Mouse (Mus musculus): ENCODE measurements around the gene Usp24. TPM values are rescaled to one million over a fixed set of nuclear protein-coding genes. Genes with fewer than 3 reads are reported as not detected.

Gene Usp24
- polyA plus RNA-seq, 1 experiment from 2014 or later = 8.8 TPM

- no peak for DNase-seq (ENCODE audit: low spot score)
Observed at GRCm38 (mm10) chr4:106313874-106314273, 2.1 kb upstream of the Usp24 start.

GRCm38 (mm10) chr4:106314291-106314690 lies 1.7 kb upstream of the Usp24 start:
- Histone ChIP-seq H3K27me3 (ENCODE audit: control insufficient read depth, insufficient read depth, low read length) (no peaks in the 10 kb centered on the region), H3K9me3 (replicated peaks; ENCODE audit: control insufficient read depth, low read length) (no peaks in the 10 kb centered on the region), H3K4me2 (ENCODE audit: low read depth, low read length) (no peak overlapping the region), H3K4me3 (ENCODE audit: low read depth, low read length) (no peak overlapping the region), H3K4me1 (ENCODE audit: control insufficient read depth, insufficient read depth, low read length) (peaks cover 3% of the 10 kb centered on the region; the same call in 1 of the 2 replicates), H3K36me3 (replicated peaks; ENCODE audit: control insufficient read depth, insufficient read depth, low read depth, low read length) (no peaks in the 10 kb centered on the region), H3K27ac (replicated peaks; ENCODE audit: low read depth, low read length) (no peak overlapping the region), H3K9ac (replicated peaks; ENCODE audit: low read length) (no peak overlapping the region)
- no peak for ATAC-seq (replicated peaks; ENCODE audit: insufficient number of reproducible peaks, low FRiP score, low TSS enrichment, low read depth)
- DNase-seq (ENCODE audit: low spot score) = no peak

More at GRCm38 (mm10) chr4:106313874-106314273, 2.1 kb upstream of the Usp24 start:
- Histone ChIP-seq H3K4me1 (ENCODE audit: control insufficient read depth, insufficient read depth, low read length) (peaks cover 3% of the 10 kb centered on the region; the same call in 1 of the 2 replicates), H3K27ac (replicated peaks; ENCODE audit: low read depth, low read length) (no peak overlapping the region), H3K9ac (replicated peaks; ENCODE audit: low read length) (no peak overlapping the region), H3K4me2 (ENCODE audit: low read depth, low read length) (no peak overlapping the region), H3K36me3 (replicated peaks; ENCODE audit: control insufficient read depth, insufficient read depth, low read depth, low read length) (no peaks in the 10 kb centered on the region), H3K9me3 (replicated peaks; ENCODE audit: control insufficient read depth, low read length) (no peaks in the 10 kb centered on the region), H3K4me3 (ENCODE audit: low read depth, low read length) (no peak overlapping the region), H3K27me3 (ENCODE audit: control insufficient read depth, insufficient read depth, low read length) (no peaks in the 10 kb centered on the region)
- ATAC-seq (replicated peaks; ENCODE audit: insufficient number of reproducible peaks, low FRiP score, low TSS enrichment, low read depth) = no peak
- WGBS = 58% methylated on average over 4 of the region's 4 CpGs

GRCm38 (mm10) chr4:106316351-106317178 lies 552 bp downstream of the Usp24 start:
- peaks cover 3% of the 10 kb centered on the region; the same call in 1 of the 2 replicates for H3K4me1 ChIP-seq (ENCODE audit: control insufficient read depth, insufficient read depth, low read length)
- DNase-seq (ENCODE audit: low spot score) (peak; percentile 61), ATAC-seq (replicated peaks; ENCODE audit: insufficient number of reproducible peaks, low FRiP score, low TSS enrichment, low read depth) (peak; percentile 74)
- no peaks in the 10 kb centered on the region for H3K27me3 ChIP-seq (ENCODE audit: control insufficient read depth, insufficient read depth, low read length)
- peak overlapping the region; percentile 85 for H3K27ac ChIP-seq (replicated peaks; ENCODE audit: low read depth, low read length)
- WGBS = under 1% methylated on average over 77 of the region's 81 CpGs
- peak overlapping the region; percentile 81 for H3K4me3 ChIP-seq (ENCODE audit: low read depth, low read length)
- peak overlapping the region; percentile 88 for H3K9ac ChIP-seq (replicated peaks; ENCODE audit: low read length)
- H3K9me3 ChIP-seq (replicated peaks; ENCODE audit: control insufficient read depth, low read length) = no peaks in the 10 kb centered on the region
- peak overlapping the region; percentile 48 for H3K4me2 ChIP-seq (ENCODE audit: low read depth, low read length)
- H3K36me3 ChIP-seq (replicated peaks; ENCODE audit: control insufficient read depth, insufficient read depth, low read depth, low read length) = no peaks in the 10 kb centered on the region

- Histone ChIP-seq H3K36me3 (replicated peaks; ENCODE audit: control insufficient read depth, insufficient read depth, low read depth, low read length) (no peaks in the 10 kb centered on the region), H3K4me1 (ENCODE audit: control insufficient read depth, insufficient read depth, low read length) (peaks cover 3% of the 10 kb centered on the region; the same call in 1 of the 2 replicates), H3K4me3 (ENCODE audit: low read depth, low read length) (peak overlapping the region; percentile 81), H3K27me3 (ENCODE audit: control insufficient read depth, insufficient read depth, low read length) (no peaks in the 10 kb centered on the region), H3K9ac (replicated peaks; ENCODE audit: low read length) (peak overlapping the region; percentile 88), H3K9me3 (replicated peaks; ENCODE audit: control insufficient read depth, low read length) (no peaks in the 10 kb centered on the region), H3K4me2 (ENCODE audit: low read depth, low read length) (peak overlapping the region; percentile 48), H3K27ac (replicated peaks; ENCODE audit: low read depth, low read length) (no peak overlapping the region)
- WGBS = 20% methylated on average over 19 of the region's 19 CpGs
- peak; percentile 18 for DNase-seq (ENCODE audit: low spot score)
- ATAC-seq (replicated peaks; ENCODE audit: insufficient number of reproducible peaks, low FRiP score, low TSS enrichment, low read depth) = no peak
Observed at GRCm38 (mm10) chr4:106317179-106318055, 1.4 kb downstream of the Usp24 start.

GRCm38 (mm10) chr4:106318208-106318607 lies 2.2 kb downstream of the Usp24 start:
- H3K9ac ChIP-seq (replicated peaks; ENCODE audit: low read length) = no peak overlapping the region
- 80% methylated on average over 4 of the region's 4 CpGs for WGBS
- H3K27me3 ChIP-seq (ENCODE audit: control insufficient read depth, insufficient read depth, low read length) = no peaks in the 10 kb centered on the region
- no peak overlapping the region for H3K27ac ChIP-seq (replicated peaks; ENCODE audit: low read depth, low read length)
- peaks cover 3% of the 10 kb centered on the region; the same call in 1 of the 2 replicates for H3K4me1 ChIP-seq (ENCODE audit: control insufficient read depth, insufficient read depth, low read length)
- ATAC-seq (replicated peaks; ENCODE audit: insufficient number of reproducible peaks, low FRiP score, low TSS enrichment, low read depth) = no peak
- DNase-seq (ENCODE audit: low spot score) = no peak
- H3K4me3 ChIP-seq (ENCODE audit: low read depth, low read length) = no peak overlapping the region
- H3K9me3 ChIP-seq (replicated peaks; ENCODE audit: control insufficient read depth, low read length) = no peaks in the 10 kb centered on the region
- H3K4me2 ChIP-seq (ENCODE audit: low read depth, low read length) = no peak overlapping the region; the same call in 1 of the 2 replicates
- H3K36me3 ChIP-seq (replicated peaks; ENCODE audit: control insufficient read depth, insufficient read depth, low read depth, low read length) = no peaks in the 10 kb centered on the region

- no peak overlapping the region for H3K4me3 ChIP-seq (ENCODE audit: low read depth, low read length)
- H3K4me2 ChIP-seq (ENCODE audit: low read depth, low read length) = no peak overlapping the region
- ATAC-seq (replicated peaks; ENCODE audit: insufficient number of reproducible peaks, low FRiP score, low TSS enrichment, low read depth) (no peak), DNase-seq (ENCODE audit: low spot score) (no peak)
- H3K27me3 ChIP-seq (ENCODE audit: control insufficient read depth, insufficient read depth, low read length) = no peaks in the 10 kb centered on the region
- H3K9ac ChIP-seq (replicated peaks; ENCODE audit: low read length) = no peak overlapping the region
- no peaks in the 10 kb centered on the region for H3K9me3 ChIP-seq (replicated peaks; ENCODE audit: control insufficient read depth, low read length)
- H3K27ac ChIP-seq (replicated peaks; ENCODE audit: low read depth, low read length) = no peak overlapping the region
- H3K36me3 ChIP-seq (replicated peaks; ENCODE audit: control insufficient read depth, insufficient read depth, low read depth, low read length) = no peaks in the 10 kb centered on the region
- 83% methylated on average over 6 of the region's 6 CpGs for WGBS
- peaks cover 3% of the 10 kb centered on the region; the same call in 1 of the 2 replicates for H3K4me1 ChIP-seq (ENCODE audit: control insufficient read depth, insufficient read depth, low read length)
Observed at GRCm38 (mm10) chr4:106318976-106319375, 3.0 kb downstream of the Usp24 start.

GRCm38 (mm10) chr4:106322846-106323245 lies 6.8 kb downstream of the Usp24 start:
- no peak overlapping the region for H3K4me2 ChIP-seq (ENCODE audit: low read depth, low read length)
- no peak overlapping the region for H3K4me3 ChIP-seq (ENCODE audit: low read depth, low read length)
- H3K9me3 ChIP-seq (replicated peaks; ENCODE audit: control insufficient read depth, low read length) = no peaks in the 10 kb centered on the region
- DNase-seq (ENCODE audit: low spot score) (no peak), ATAC-seq (replicated peaks; ENCODE audit: insufficient number of reproducible peaks, low FRiP score, low TSS enrichment, low read depth) (no peak)
- no peak overlapping the region for H3K27ac ChIP-seq (replicated peaks; ENCODE audit: low read depth, low read length)
- no peaks in the 10 kb centered on the region for H3K36me3 ChIP-seq (replicated peaks; ENCODE audit: control insufficient read depth, insufficient read depth, low read depth, low read length)
- no peak overlapping the region for H3K9ac ChIP-seq (replicated peaks; ENCODE audit: low read length)
- 94% methylated on average over 10 of the region's 10 CpGs for WGBS
- H3K4me1 ChIP-seq (ENCODE audit: control insufficient read depth, insufficient read depth, low read length) = no peaks in the 10 kb centered on the region
- H3K27me3 ChIP-seq (ENCODE audit: control insufficient read depth, insufficient read depth, low read length) = no peaks in the 10 kb centered on the region
